Mouse (Mus musculus) C2C12 (cell line): ENCODE measurements around the gene Hps6. TPM values are rescaled to one million over a fixed set of nuclear protein-coding genes. Genes with fewer than 3 reads are reported as not detected.

Experiments
- H3K27me3 ChIP-seq: one replicate; pipeline ENCODE4 v1.6.1; 2011; ENCODE audit not compliant: control insufficient read depth, insufficient read depth, insufficient read length
- H3K36me3 ChIP-seq: one replicate; pipeline ENCODE4 v1.6.1; 2011; ENCODE audit not compliant: control insufficient read depth, insufficient read depth
- H3K4me3 ChIP-seq: one replicate; pipeline ENCODE4 v1.5.1; 2011; ENCODE audit warnings: mild to moderate bottlenecking, control low read depth; ENCODE audit not compliant: poor library complexity, insufficient read depth, severe bottlenecking
- H3K79me2 ChIP-seq: one replicate; pipeline ENCODE4 v1.6.1; 2011; ENCODE audit not compliant: control insufficient read depth, insufficient read depth
- H3K79me3 ChIP-seq: one replicate; pipeline ENCODE4 v1.6.1; 2011; ENCODE audit warnings: low read depth, control low read depth
- H3ac ChIP-seq: one replicate; pipeline ENCODE3; 2011; ENCODE audit warnings: low read depth; ENCODE audit not compliant: control insufficient read depth, insufficient read length
- CEBPB ChIP-seq: IDR thresholded peaks from one replicate; pipeline ENCODE4 v1.6.1; 2011; ENCODE audit warnings: low read depth, mild to moderate bottlenecking, control low read depth, moderate library complexity
- CTCF ChIP-seq: IDR thresholded peaks from one replicate; pipeline ENCODE4 v1.5.1; 2011; ENCODE audit not compliant: control insufficient read depth, insufficient read depth, insufficient read length
- FOSL1 ChIP-seq: IDR thresholded peaks from one replicate; pipeline ENCODE4 v1.8.0; 2011; ENCODE audit warnings: mild to moderate bottlenecking, low read length; ENCODE audit not compliant: poor library complexity, insufficient read depth, severe bottlenecking
- MAX ChIP-seq: IDR thresholded peaks from one replicate; pipeline ENCODE4 v1.6.1; 2011; ENCODE audit warnings: mild to moderate bottlenecking, control low read depth
- MYOD1 ChIP-seq: IDR thresholded peaks from one replicate; pipeline ENCODE4 v1.6.1; 2011; ENCODE audit warnings: low read depth; ENCODE audit not compliant: control insufficient read depth, insufficient read length
- MYOG ChIP-seq: IDR thresholded peaks from one replicate; pipeline ENCODE4 v1.6.1; 2011; ENCODE audit not compliant: control insufficient read depth, insufficient read length; ENCODE audit errors: extremely low read depth
- USF1 ChIP-seq: IDR thresholded peaks from one replicate; pipeline ENCODE4 v1.6.1; 2011; ENCODE audit warnings: low read depth, mild to moderate bottlenecking, control low read depth, moderate library complexity
- polyA plus RNA-seq: library from polyadenylated mRNA; unstranded; fragments of >200 nt; fragmentation: generic; extraction: Trizol; gene quantifications from one replicate; pipeline ENCODE4 v1.2.1, GENCODE M21; 2012; ENCODE audit warnings: missing spikeins

Gene Hps6
- polyA plus RNA-seq, 1 experiment = 14.6 TPM

DNA sequence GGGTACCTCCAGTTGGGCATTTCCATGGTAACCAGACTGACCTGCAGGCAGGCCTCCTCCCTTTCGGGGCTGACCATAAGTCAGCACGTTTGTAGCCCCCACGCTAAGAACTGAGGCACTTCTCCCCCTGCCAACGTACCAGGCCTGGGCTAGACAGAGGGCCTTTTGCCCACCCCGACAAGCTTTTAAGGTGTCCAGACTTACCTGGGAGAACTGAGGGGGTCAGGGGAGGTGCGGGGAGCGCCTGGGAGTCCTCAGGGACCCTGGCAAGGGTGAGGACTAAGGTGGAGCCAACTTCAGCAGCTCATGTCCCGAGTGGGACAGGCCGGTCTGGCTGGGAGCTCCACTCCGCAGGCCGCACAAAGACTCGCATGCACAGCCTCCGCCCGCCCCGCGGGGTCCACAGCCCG lies 35.5 kb downstream of the Hps6 start:
- peak overlapping the region; percentile 64 for H3ac ChIP-seq
- H3K27me3 ChIP-seq = no peaks in the 10 kb centered on the region
- TF ChIP-seq USF1 (no peak), MYOG (no peak), MAX (no peak), MYOD1 (no peak), CTCF (no peak), FOSL1 (no peak)
- peaks cover 82% of the 10 kb centered on the region for H3K79me2 ChIP-seq
- peak overlapping the region; percentile 36 for H3K4me3 ChIP-seq
- H3K79me3 ChIP-seq = peaks cover 60% of the 10 kb centered on the region
- H3K36me3 ChIP-seq = peaks cover 24% of the 10 kb centered on the region

DNA sequence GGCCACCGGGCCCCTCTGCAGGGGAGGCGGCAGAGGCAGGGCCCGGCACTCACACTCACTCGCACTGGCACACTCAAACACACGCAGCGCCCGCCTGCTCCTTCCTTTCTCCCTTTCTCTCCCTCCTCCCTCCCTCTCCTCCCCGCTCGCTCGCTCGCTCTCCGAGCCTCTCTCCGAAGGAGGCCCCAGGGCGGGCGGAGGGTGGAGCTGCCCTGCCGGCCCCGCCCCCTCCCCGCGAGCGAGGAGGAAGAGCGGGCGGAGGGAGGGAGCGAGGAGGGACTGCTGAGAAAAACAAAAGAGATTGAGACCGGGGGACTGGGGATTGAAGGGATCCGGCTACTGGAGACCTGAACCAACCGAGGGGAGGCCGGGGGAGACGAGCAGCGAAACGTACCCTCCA lies 36.2 kb downstream of the Hps6 start:
- H3K36me3 ChIP-seq = peaks cover 18% of the 10 kb centered on the region
- H3K79me2 ChIP-seq = peaks cover 88% of the 10 kb centered on the region
- no peaks in the 10 kb centered on the region for H3K27me3 ChIP-seq
- H3K4me3 ChIP-seq = peak overlapping the region; percentile 36
- peaks cover 66% of the 10 kb centered on the region for H3K79me3 ChIP-seq
- TF ChIP-seq CEBPB (no peak), USF1 (no peak), MYOD1 (no peak), MAX (peak; percentile 21)
- H3ac ChIP-seq = peak overlapping the region; percentile 72

DNA sequence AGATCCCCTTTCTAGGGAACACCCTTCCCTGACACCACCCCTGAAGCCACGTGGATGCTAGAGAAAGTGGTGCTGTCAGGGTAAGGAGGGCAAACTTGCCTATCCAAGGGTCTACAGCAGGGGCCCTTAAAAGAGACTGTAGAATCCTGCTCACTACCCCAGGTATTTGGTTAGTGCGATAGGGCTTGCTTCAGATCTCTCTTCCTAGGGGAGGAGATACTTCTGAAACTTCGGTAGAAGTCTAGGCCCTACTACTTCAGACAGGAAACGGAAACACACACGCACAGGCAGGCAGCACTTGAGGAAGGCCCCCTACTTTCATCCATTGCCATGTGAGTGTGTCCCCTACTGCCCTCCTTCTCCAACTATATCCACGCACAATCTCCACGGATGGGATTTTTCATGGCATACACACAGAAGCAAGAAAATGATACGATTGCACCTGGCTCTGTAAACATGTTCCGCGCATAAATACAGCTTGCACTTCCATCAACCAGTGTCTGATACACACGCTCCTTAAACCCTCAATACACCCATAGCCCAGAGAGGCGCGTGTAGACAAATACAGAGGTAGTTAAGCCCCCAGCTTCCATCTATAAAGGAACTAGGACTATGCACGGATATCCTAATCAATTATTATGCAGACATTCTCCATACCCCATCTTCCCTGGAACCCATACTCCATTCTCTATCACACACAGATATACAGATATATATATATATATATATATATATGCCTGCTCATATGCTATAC lies 37.0 kb downstream of the Hps6 start:
- H3K79me2 ChIP-seq = peaks cover 92% of the 10 kb centered on the region
- H3K27me3 ChIP-seq = no peaks in the 10 kb centered on the region
- no peak overlapping the region for H3K4me3 ChIP-seq
- peaks cover 10% of the 10 kb centered on the region for H3K36me3 ChIP-seq
- H3ac ChIP-seq = peak overlapping the region; percentile 15
- peaks cover 66% of the 10 kb centered on the region for H3K79me3 ChIP-seq
- no peak for TF ChIP-seq MAX
- TF ChIP-seq MYOG = no peak

DNA sequence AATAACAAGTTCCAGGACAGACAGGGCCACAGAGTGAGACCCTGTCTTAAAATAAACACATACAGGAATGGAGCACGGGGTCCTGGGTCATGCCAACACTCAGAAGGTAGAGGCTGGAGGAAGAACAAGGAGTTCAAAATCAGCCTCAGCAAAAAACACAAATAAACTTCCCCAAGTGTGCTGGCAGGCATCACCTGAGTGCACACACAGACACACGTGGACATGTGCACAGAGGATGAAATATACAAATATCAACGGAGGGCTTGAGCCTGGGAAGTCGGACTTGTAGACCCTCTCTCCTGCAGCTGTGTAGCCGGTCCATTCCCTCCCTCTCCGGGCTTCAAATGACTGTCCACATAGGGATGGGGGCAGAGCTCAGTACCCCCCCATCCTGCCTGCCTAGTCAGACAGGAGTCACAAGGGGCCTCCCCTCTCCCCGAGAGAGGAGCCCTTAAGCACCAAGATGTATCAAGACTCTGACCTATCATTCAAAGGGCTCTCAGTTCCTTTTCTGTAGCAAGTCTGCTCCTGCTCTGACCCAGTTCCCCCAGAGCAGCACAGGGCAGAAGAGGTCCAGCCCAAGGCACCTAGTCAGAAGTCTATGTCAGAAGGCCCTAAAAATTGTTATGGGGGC lies 38.1 kb downstream of the Hps6 start:
- no peak overlapping the region for H3K4me3 ChIP-seq
- peaks cover 82% of the 10 kb centered on the region for H3K79me2 ChIP-seq
- peaks cover 61% of the 10 kb centered on the region for H3K79me3 ChIP-seq
- peak overlapping the region; percentile 12 for H3ac ChIP-seq
- H3K27me3 ChIP-seq = no peaks in the 10 kb centered on the region
- H3K36me3 ChIP-seq = no peaks in the 10 kb centered on the region
- no peak for TF ChIP-seq USF1
- no peak for TF ChIP-seq MAX
- TF ChIP-seq CTCF = no peak
- TF ChIP-seq MYOG = no peak
- no peak for TF ChIP-seq CEBPB
- TF ChIP-seq FOSL1 = no peak
- no peak for TF ChIP-seq MYOD1

DNA sequence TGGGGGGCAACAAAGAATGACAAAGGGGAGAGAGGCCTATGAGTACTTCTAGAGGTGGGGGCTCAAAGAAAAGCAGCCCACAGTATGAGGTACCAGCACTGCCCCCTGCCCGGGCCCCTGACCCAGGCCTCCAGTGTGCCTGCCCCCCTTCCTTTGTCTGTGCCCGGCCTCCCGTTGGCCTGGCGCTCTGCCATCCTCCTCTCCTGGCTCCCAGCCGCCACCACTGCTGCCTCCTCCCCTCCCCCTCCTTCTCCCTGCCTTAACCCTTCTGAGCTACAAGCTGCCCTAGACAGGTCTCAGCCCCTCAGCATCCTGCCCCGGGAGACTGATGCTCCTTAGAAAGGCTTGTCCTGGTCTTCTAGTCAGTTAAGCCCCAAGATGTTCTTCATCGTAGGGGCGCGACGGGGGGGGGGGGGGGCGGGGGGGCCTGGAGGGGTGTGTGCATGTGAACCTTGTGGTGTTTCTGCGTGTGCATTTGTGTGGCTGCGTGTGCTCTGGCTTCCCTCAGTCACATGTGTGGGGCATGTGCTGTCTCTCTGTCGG lies 38.7 kb downstream of the Hps6 start:
- peaks cover 76% of the 10 kb centered on the region for H3K79me2 ChIP-seq
- H3ac ChIP-seq = peak overlapping the region; percentile 58
- TF ChIP-seq CEBPB (no peak), MYOG (no peak), MAX (no peak), CTCF (no peak), FOSL1 (no peak)
- H3K79me3 ChIP-seq = peaks cover 55% of the 10 kb centered on the region
- H3K27me3 ChIP-seq = no peaks in the 10 kb centered on the region
- H3K4me3 ChIP-seq = no peak overlapping the region
- H3K36me3 ChIP-seq = no peaks in the 10 kb centered on the region

DNA sequence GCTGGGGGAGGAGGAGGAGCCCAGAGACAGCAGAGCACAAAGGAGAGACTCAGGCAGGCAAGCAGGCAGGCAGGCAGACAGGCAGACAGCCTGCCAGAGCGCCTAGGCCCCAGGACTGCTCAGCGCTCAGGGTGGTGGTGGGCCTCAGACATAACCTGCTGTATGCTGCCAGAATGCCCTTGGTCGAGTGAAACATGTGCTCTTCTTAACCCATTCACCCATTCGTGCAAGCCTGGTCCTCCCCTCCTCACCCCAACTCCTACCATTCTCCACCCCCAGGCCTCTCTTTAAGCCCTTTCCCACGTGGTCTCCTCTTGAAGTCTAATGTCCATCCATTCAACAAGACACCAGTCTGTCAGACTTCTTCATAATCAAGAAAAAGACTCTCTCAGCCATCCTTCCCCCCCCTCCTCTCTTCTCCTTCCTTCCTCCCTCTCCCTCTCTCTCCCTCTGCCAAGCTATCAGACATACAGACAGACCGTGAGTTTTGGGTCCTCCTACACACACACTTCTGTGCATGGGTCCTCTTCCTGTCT lies 39.2 kb downstream of the Hps6 start:
- peaks cover 70% of the 10 kb centered on the region for H3K79me2 ChIP-seq
- TF ChIP-seq MYOD1 (no peak), USF1 (no peak), CTCF (no peak), MAX (no peak), MYOG (no peak), FOSL1 (no peak), CEBPB (no peak)

More for the DNA sequence above, 39.2 kb downstream of the Hps6 start:
- peaks cover 50% of the 10 kb centered on the region for H3K79me3 ChIP-seq
- no peak overlapping the region for H3K4me3 ChIP-seq
- no peaks in the 10 kb centered on the region for H3K27me3 ChIP-seq
- H3ac ChIP-seq = peak overlapping the region; percentile 58
- no peaks in the 10 kb centered on the region for H3K36me3 ChIP-seq
